Mouse (Mus musculus) telencephalon, adult 2 months (tissue): ENCODE data around the gene Fam43a.
A peak's percentile ranks its signal among the peaks of the same experiment; 100 is the strongest.

Experiments used
- DNase-seq: peaks from one replicate; pipeline ENCODE4 v3.0.0-alpha.2; 2011; ENCODE audit warnings: low read depth, low spot score

The Fam43a gene

GRCm38 (mm10) chr16:30595835-30596557 is 3.5 kb upstream of the Fam43a start:
- peak; percentile 29 for DNase-seq

- DNase-seq = peak; percentile 71
Observed at GRCm38 (mm10) chr16:30596959-30597681, 2.4 kb upstream of the Fam43a start.

GRCm38 (mm10) chr16:30600431-30601045 is 1.0 kb downstream of the Fam43a start:
- no peak for DNase-seq

GRCm38 (mm10) chr16:30601046-30601832 is 1.7 kb downstream of the Fam43a start:
- DNase-seq = no peak

- no peak for DNase-seq
Observed at GRCm38 (mm10) chr16:30601946-30602345, 2.4 kb downstream of the Fam43a start.

- no peak for DNase-seq
Observed at GRCm38 (mm10) chr16:30602684-30603530, 3.4 kb downstream of the Fam43a start.

- DNase-seq = no peak
Observed at GRCm38 (mm10) chr16:30603531-30603842, 4.0 kb downstream of the Fam43a start.

- DNase-seq = no peak
Observed at GRCm38 (mm10) chr16:30604061-30604806, 4.7 kb downstream of the Fam43a start.

GRCm38 (mm10) chr16:30604807-30605137 is 5.2 kb downstream of the Fam43a start:
- no peak for DNase-seq

GRCm38 (mm10) chr16:30605528-30605927 is 6.0 kb downstream of the Fam43a start:
- no peak for DNase-seq

- no peak for DNase-seq
Observed at GRCm38 (mm10) chr16:30607868-30608267, 8.3 kb downstream of the Fam43a start.

GRCm38 (mm10) chr16:30611331-30611730 is 11.8 kb downstream of the Fam43a start:
- DNase-seq = no peak

GRCm38 (mm10) chr16:30613122-30613521 is 13.6 kb downstream of the Fam43a start:
- no peak for DNase-seq

GRCm38 (mm10) chr16:30614122-30614521 is 14.6 kb downstream of the Fam43a start:
- DNase-seq = no peak

- no peak for DNase-seq
Observed at GRCm38 (mm10) chr16:30614705-30615317, 15.3 kb downstream of the Fam43a start.

- no peak for DNase-seq
Observed at GRCm38 (mm10) chr16:30616281-30616680, 16.8 kb downstream of the Fam43a start.

- no peak for DNase-seq
Observed at GRCm38 (mm10) chr16:30623645-30624044, 24.1 kb downstream of the Fam43a start.

- no peak for DNase-seq
Observed at GRCm38 (mm10) chr16:30624640-30625039, 25.1 kb downstream of the Fam43a start.

GRCm38 (mm10) chr16:30627586-30628337 is 28.2 kb downstream of the Fam43a start:
- no peak for DNase-seq
